ENCODE assay signal across 8 mouse cellular contexts in genomic region chr11:55078502-55078901, GRCm38 (mm10). TPM values are rescaled to one million over a fixed set of nuclear protein-coding genes. Genes with fewer than 3 reads are reported as not detected.
A peak's percentile ranks its signal among the peaks of the same experiment; 100 is the strongest.
DNase-seq lines count a peak whose midpoint lies in the region; ATAC-seq lines count a peak whose summit lies in the region.

No protein-coding gene starts in this region.

- no peaks in the 10 kb centered on the region for H3K27me3 ChIP-seq in heart, embryonic 10.5 days (ENCODE audit: insufficient read depth, poor library complexity, severe bottlenecking)
- H3K27me3 ChIP-seq in hindbrain, embryonic 15.5 days, result 0 out of 2 replicates have a peak, but pooled peaks cover 8% of the 10 kb centered on the region
- peaks cover 35% of the 10 kb centered on the region for H3K27me3 ChIP-seq in midbrain, embryonic 13.5 days

- H3K4me3 ChIP-seq in heart, embryonic 10.5 days, result peak overlapping the region; percentile 62
- peak overlapping the region; percentile 44 for H3K4me3 ChIP-seq in hindbrain, embryonic 15.5 days
- H3K4me3 ChIP-seq in midbrain, embryonic 13.5 days (replicated peaks), result peak overlapping the region; percentile 47; the same call in 1 of the 2 replicates

- ATAC-seq in CD4-positive, CD25-positive, alpha-beta regulatory T cell, adult 4 months, result peak; percentile 6
- ATAC-seq in hindbrain, embryonic 15.5 days (ENCODE audit: low FRiP score, low read depth), result no peak
- no peak for ATAC-seq in midbrain, embryonic 13.5 days

- WGBS in heart, embryonic 10.5 days, result 44% methylated on average over 3 of the region's 3 CpGs
- WGBS in hindbrain, embryonic 15.5 days, result 51% methylated on average over 3 of the region's 3 CpGs
- WGBS in midbrain, embryonic 13.5 days, result 50% methylated on average over 3 of the region's 3 CpGs

- no peak for DNase-seq in heart, embryonic 10.5 days (ENCODE audit: low spot score)
- DNase-seq in heart, adult 9 months (ENCODE audit: low spot score in 2 of 2), result no peak
- no peak for DNase-seq in frontal cortex, postnatal 25 days (ENCODE audit: low spot score in 2 of 2)
- no peak for DNase-seq in right cerebral cortex, postnatal 10 days (ENCODE audit: low spot score in 2 of 2)
- no peak for DNase-seq in right cerebral cortex, adult 18-20 months

- no peaks in the 10 kb centered on the region for H3K36me3 ChIP-seq in heart, embryonic 10.5 days
- no peaks in the 10 kb centered on the region for H3K36me3 ChIP-seq in hindbrain, embryonic 15.5 days
- H3K36me3 ChIP-seq in midbrain, embryonic 13.5 days, result no peaks in the 10 kb centered on the region

- peaks cover 41% of the 10 kb centered on the region for H3K4me1 ChIP-seq in heart, embryonic 10.5 days
- H3K4me1 ChIP-seq in hindbrain, embryonic 15.5 days (replicated peaks), result peaks cover 17% of the 10 kb centered on the region
- peaks cover 14% of the 10 kb centered on the region for H3K4me1 ChIP-seq in midbrain, embryonic 13.5 days (replicated peaks)

- H3K9ac ChIP-seq in hindbrain, embryonic 15.5 days, result no peak overlapping the region
- H3K9ac ChIP-seq in midbrain, embryonic 13.5 days (replicated peaks), result no peak overlapping the region

- peak overlapping the region; percentile 90 for H3K4me2 ChIP-seq in hindbrain, embryonic 15.5 days
- peak overlapping the region; percentile 89 for H3K4me2 ChIP-seq in midbrain, embryonic 13.5 days (replicated peaks)

- peak overlapping the region; percentile 93 for H3K27ac ChIP-seq in heart, embryonic 10.5 days
- H3K27ac ChIP-seq in hindbrain, embryonic 15.5 days (replicated peaks), result no peak overlapping the region
- no peak overlapping the region for H3K27ac ChIP-seq in midbrain, embryonic 13.5 days

- peaks cover 6% of the 10 kb centered on the region; the same call in 1 of the 2 replicates for H3K9me3 ChIP-seq in heart, embryonic 10.5 days
- no peaks in the 10 kb centered on the region for H3K9me3 ChIP-seq in hindbrain, embryonic 15.5 days
- no peaks in the 10 kb centered on the region for H3K9me3 ChIP-seq in midbrain, embryonic 13.5 days

RNA-seq across cellular contexts. Expression of gene Ccdc69, which starts 0.6 kb away (rescaled TPM):
- polyA plus RNA-seq in heart, embryonic 10.5 days (2016; fragmentation: Nextera tagmentation; extraction: Ambion mirVana), result 10.4 and 17.5 TPM in 2 replicates
- 10 to 100 TPM; 68.2 to 80.6 TPM for polyA plus RNA-seq in CD4-positive, CD25-positive, alpha-beta regulatory T cell, adult 4 months (2017; shearing (Covaris generic))
- 0.45 and 0.49 TPM in 2 replicates for polyA plus RNA-seq in hindbrain, embryonic 15.5 days (2015; fragmentation: Nextera tagmentation; extraction: Ambion mirVana)
- polyA plus RNA-seq in midbrain, embryonic 13.5 days (2015; fragmentation: Nextera tagmentation; extraction: Ambion mirVana), result 0.19 TPM in 1 of 2 replicates, not detected in the other

RNA-seq across cellular contexts. Expression of gene Gm2a, which starts 19.4 kb away (rescaled TPM):
- polyA plus RNA-seq in heart, embryonic 10.5 days (2016; fragmentation: Nextera tagmentation; extraction: Ambion mirVana), result 33.5 and 52.0 TPM in 2 replicates
- 100 to 1,000 TPM; 162 to 185 TPM for polyA plus RNA-seq in CD4-positive, CD25-positive, alpha-beta regulatory T cell, adult 4 months (2017; shearing (Covaris generic))
- polyA plus RNA-seq in hindbrain, embryonic 15.5 days (2015; fragmentation: Nextera tagmentation; extraction: Ambion mirVana), result 31.4 and 32.1 TPM in 2 replicates
- polyA plus RNA-seq in midbrain, embryonic 13.5 days (2015; fragmentation: Nextera tagmentation; extraction: Ambion mirVana), result 13.2 and 14.5 TPM in 2 replicates

RNA-seq across cellular contexts. Expression of gene Anxa6, which starts 45.3 kb away (rescaled TPM):
- 255 and 342 TPM in 2 replicates for polyA plus RNA-seq in heart, embryonic 10.5 days (2016; fragmentation: Nextera tagmentation; extraction: Ambion mirVana)
- polyA plus RNA-seq in CD4-positive, CD25-positive, alpha-beta regulatory T cell, adult 4 months (2017; shearing (Covaris generic)), result 100 to 1,000 TPM; 387 to 504 TPM
- polyA plus RNA-seq in hindbrain, embryonic 15.5 days (2015; fragmentation: Nextera tagmentation; extraction: Ambion mirVana), result 58.4 and 67.8 TPM in 2 replicates
- 30.7 and 36.5 TPM in 2 replicates for polyA plus RNA-seq in midbrain, embryonic 13.5 days (2015; fragmentation: Nextera tagmentation; extraction: Ambion mirVana)
